Mouse (Mus musculus) lung, embryonic 14.5 days (tissue): ENCODE data around the gene Fbn1. TPM values are rescaled to one million over a fixed set of nuclear protein-coding genes. Genes with fewer than 3 reads are reported as not detected.
A peak's percentile ranks its signal among the peaks of the same experiment; 100 is the strongest.

Experiments used
- ATAC-seq: fragments of 200-750 bp; cut with Nextera tagmentation; 2 replicates; pipeline ENCODE4 v1.8.0; 2017; ENCODE audit warnings: mild to moderate bottlenecking, moderate TSS enrichment, moderate library complexity; ENCODE audit not compliant: insufficient read depth
- DNase-seq: peaks from one replicate; pipeline ENCODE4 v3.0.0-alpha.2; 2015
- H3K27ac ChIP-seq: fragments of 300-500 bp; sonication (generic); 2 replicates; pipeline ENCODE4 v1.5.1; 2014; ENCODE audit warnings: low read depth, mild to moderate bottlenecking, moderate library complexity
- H3K27me3 ChIP-seq: fragments of 300-500 bp; sonication (generic); 2 replicates; pipeline ENCODE4 v1.6.1; 2014; ENCODE audit warnings: low read length, control low read depth; ENCODE audit not compliant: insufficient read depth
- H3K36me3 ChIP-seq: fragments of 300-500 bp; sonication (generic); 2 replicates; pipeline ENCODE4 v1.6.1; 2014; ENCODE audit warnings: control low read depth; ENCODE audit not compliant: insufficient read depth
- H3K4me1 ChIP-seq: fragments of 300-500 bp; sonication (generic); 2 replicates; pipeline ENCODE4 v1.6.1; 2014; ENCODE audit warnings: antibody characterized with exemption, control low read depth; ENCODE audit not compliant: insufficient read depth
- H3K4me2 ChIP-seq: fragments of 300-500 bp; sonication (generic); 2 replicates; pipeline ENCODE4 v1.6.1; 2014; ENCODE audit warnings: mild to moderate bottlenecking
- H3K4me3 ChIP-seq: fragments of 300-500 bp; sonication (generic); 2 replicates; pipeline ENCODE4 v1.5.1; 2014; ENCODE audit warnings: low read depth, low read length
- H3K9ac ChIP-seq: fragments of 300-500 bp; sonication (generic); 2 replicates; pipeline ENCODE4 v1.6.1; 2014
- H3K9me3 ChIP-seq: fragments of 300-500 bp; sonication (generic); 2 replicates; pipeline ENCODE4 v1.6.1; 2016; ENCODE audit warnings: low read depth, low read length, control low read depth
- CTCF ChIP-seq: IDR thresholded peaks from 2 replicates; pipeline ENCODE4 v1.5.1; 2016; ENCODE audit warnings: antibody characterized with exemption, low read depth
- WGBS: fragments of 180-500 bp; shearing (Covaris S2); extraction: QIAGEN DNeasy Blood & Tissue Kit; methylation state at CpG from one replicate; pipeline ENCODE4 v1.1.7; 2014; 5-methylcytosine and 5-hydroxymethylcytosine counted together
- polyA plus RNA-seq: library from polyadenylated mRNA; unstranded; fragments of >200 nt; fragmentation: Nextera tagmentation; extraction: Ambion mirVana; gene quantifications from 2 replicates; pipeline ENCODE4 v1.2.1, GENCODE M21; 2014

The Fbn1 gene
- polyA plus RNA-seq, 1 experiment from 2014 or later: 53.1 TPM

DNA sequence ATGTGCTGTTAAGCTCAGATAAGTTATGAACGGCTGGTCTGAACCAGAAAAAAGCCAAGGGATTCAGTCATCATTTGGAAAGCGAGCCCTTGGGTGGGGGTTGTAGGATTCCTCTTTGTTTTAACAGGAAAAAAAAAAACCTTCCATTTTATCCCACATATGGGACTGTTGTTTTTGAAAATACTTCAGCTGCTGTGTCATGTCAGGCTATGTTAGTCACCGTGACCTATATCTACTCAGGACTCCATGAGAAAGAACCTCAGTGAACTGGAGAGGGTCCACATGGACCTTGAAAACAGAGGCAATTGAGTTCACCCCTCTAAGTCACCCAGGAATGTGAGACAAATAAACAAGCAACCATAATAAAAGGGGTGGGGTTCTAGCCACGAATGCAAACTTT is 139.2 kb downstream of the Fbn1 start:
- Histone ChIP-seq H3K4me1 (no peaks in the 10 kb centered on the region), H3K4me3 (no peak overlapping the region), H3K4me2 (no peak overlapping the region), H3K36me3 (peaks cover 66% of the 10 kb centered on the region), H3K27me3 (no peaks in the 10 kb centered on the region), H3K27ac (no peak overlapping the region), H3K9me3 (no peaks in the 10 kb centered on the region), H3K9ac (no peak overlapping the region)
- WGBS: 71% methylated on average over 4 of the region's 4 CpGs
- no peak for ATAC-seq
- no peak for DNase-seq
- TF ChIP-seq CTCF: no peak

GRCm38 (mm10) chr2:125361661-125362060 is 146.1 kb downstream of the Fbn1 start:
- WGBS: 64% methylated on average over 4 of the region's 4 CpGs

GRCm38 (mm10) chr2:125356486-125356885 is 151.3 kb downstream of the Fbn1 start:
- Histone ChIP-seq H3K4me2 (no peak overlapping the region), H3K9ac (no peak overlapping the region), H3K4me1 (peaks cover 9% of the 10 kb centered on the region), H3K27me3 (no peaks in the 10 kb centered on the region), H3K27ac (peak overlapping the region; percentile 47; the same call in 1 of the 2 replicates), H3K36me3 (peaks cover 40% of the 10 kb centered on the region), H3K4me3 (no peak overlapping the region), H3K9me3 (no peaks in the 10 kb centered on the region)
- peak; percentile 7; the same call in 1 of the 2 replicates for ATAC-seq
- DNase-seq: no peak
- TF ChIP-seq CTCF: no peak
- 25% methylated on average over 3 of the region's 3 CpGs for WGBS

More at GRCm38 (mm10) chr2:125361661-125362060, 146.1 kb downstream of the Fbn1 start:
- no peak for ATAC-seq
- H3K9me3 ChIP-seq: no peaks in the 10 kb centered on the region
- H3K36me3 ChIP-seq: peaks cover 76% of the 10 kb centered on the region
- no peak for TF ChIP-seq CTCF
- no peak overlapping the region for H3K27ac ChIP-seq
- H3K4me1 ChIP-seq: no peaks in the 10 kb centered on the region; the same call in 1 of the 2 replicates
- no peak for DNase-seq
- no peak overlapping the region for H3K9ac ChIP-seq
- H3K4me3 ChIP-seq: no peak overlapping the region
- no peaks in the 10 kb centered on the region for H3K27me3 ChIP-seq
- H3K4me2 ChIP-seq: no peak overlapping the region

- Histone ChIP-seq H3K27ac (peak overlapping the region; percentile 47; the same call in 1 of the 2 replicates), H3K4me1 (peaks cover 9% of the 10 kb centered on the region), H3K27me3 (no peaks in the 10 kb centered on the region), H3K4me3 (no peak overlapping the region), H3K4me2 (no peak overlapping the region), H3K9me3 (no peaks in the 10 kb centered on the region), H3K36me3 (peaks cover 38% of the 10 kb centered on the region), H3K9ac (no peak overlapping the region)
- TF ChIP-seq CTCF: no peak
- ATAC-seq (peak; percentile 68), DNase-seq (no peak)
- WGBS: 58% methylated on average over 5 of the region's 5 CpGs
Measured at GRCm38 (mm10) chr2:125356068-125356467, 151.7 kb downstream of the Fbn1 start.

DNA sequence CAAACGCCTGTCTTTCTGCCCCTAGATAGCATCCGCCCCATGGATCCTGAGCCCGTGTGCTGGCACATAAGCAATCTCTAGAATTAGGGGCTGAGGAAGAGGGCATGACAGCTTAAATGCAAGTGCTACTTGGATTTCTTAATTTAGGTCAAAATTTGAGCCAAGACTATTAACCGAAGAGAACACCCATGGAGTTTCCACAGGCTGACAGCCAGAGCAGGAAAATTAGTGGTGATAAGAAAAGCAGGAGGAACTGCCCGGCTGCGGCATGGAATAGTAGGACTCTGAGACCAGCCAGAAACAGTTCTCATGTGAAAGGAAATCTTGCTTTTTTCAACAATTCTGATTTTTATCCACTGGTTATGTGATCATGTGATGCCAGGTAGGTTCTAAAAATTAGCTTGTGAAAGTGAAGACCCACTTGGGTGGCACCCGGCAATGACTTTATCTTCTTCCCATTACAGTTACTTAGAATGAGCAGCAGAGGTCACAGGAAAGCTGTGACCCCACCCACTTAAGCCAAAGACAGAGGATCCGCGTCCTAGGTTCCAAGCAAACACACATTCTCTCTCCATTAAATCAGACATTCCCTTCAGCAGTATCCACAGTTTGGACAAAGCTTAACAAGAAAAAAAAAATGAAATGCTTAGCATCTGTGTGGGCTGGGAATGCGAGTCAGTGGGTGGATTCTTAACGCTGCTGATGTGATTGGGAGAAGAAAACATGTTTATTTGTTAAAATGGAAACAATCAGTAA is 152.4 kb downstream of the Fbn1 start:
- no peaks in the 10 kb centered on the region for H3K27me3 ChIP-seq
- 0 out of 2 replicates have a peak overlapping the region, but pooled peaks have one; percentile 0 for H3K4me2 ChIP-seq
- WGBS: 27% methylated on average over 11 of the region's 11 CpGs
- no peaks in the 10 kb centered on the region for H3K9me3 ChIP-seq
- no peak for TF ChIP-seq CTCF
- DNase-seq: peak; percentile 69
- peak; percentile 80 for ATAC-seq
- no peak overlapping the region for H3K4me3 ChIP-seq
- H3K27ac ChIP-seq: peak overlapping the region; percentile 47
- H3K9ac ChIP-seq: no peak overlapping the region
- peaks cover 9% of the 10 kb centered on the region for H3K4me1 ChIP-seq
- peaks cover 38% of the 10 kb centered on the region for H3K36me3 ChIP-seq

GRCm38 (mm10) chr2:125354587-125354986 is 153.2 kb downstream of the Fbn1 start:
- Histone ChIP-seq H3K27ac (peak overlapping the region; percentile 47; the same call in 1 of the 2 replicates), H3K9me3 (no peaks in the 10 kb centered on the region), H3K27me3 (no peaks in the 10 kb centered on the region), H3K36me3 (peaks cover 39% of the 10 kb centered on the region), H3K4me3 (no peak overlapping the region), H3K9ac (no peak overlapping the region), H3K4me1 (peaks cover 9% of the 10 kb centered on the region), H3K4me2 (peak overlapping the region; percentile 0; the same call in 1 of the 2 replicates)
- ATAC-seq (no peak), DNase-seq (peak; percentile 15)
- WGBS: 73% methylated on average over 11 of the region's 11 CpGs
- TF ChIP-seq CTCF: no peak

- no peak overlapping the region for H3K9ac ChIP-seq
- peak; percentile 56 for DNase-seq
- no peak overlapping the region for H3K27ac ChIP-seq
- H3K4me2 ChIP-seq: no peak overlapping the region
- 56% methylated on average over 5 of the region's 5 CpGs for WGBS
- H3K4me3 ChIP-seq: no peak overlapping the region
- H3K27me3 ChIP-seq: no peaks in the 10 kb centered on the region
- ATAC-seq: no peak
- no peak for TF ChIP-seq CTCF
- no peaks in the 10 kb centered on the region for H3K9me3 ChIP-seq
- no peaks in the 10 kb centered on the region for H3K4me1 ChIP-seq
- H3K36me3 ChIP-seq: peaks cover 58% of the 10 kb centered on the region
Measured at GRCm38 (mm10) chr2:125349144-125349543, 158.6 kb downstream of the Fbn1 start.
